Mouse (Mus musculus): Measurements from ENCODE around the gene Taf12.

The Taf12 gene

DNA sequence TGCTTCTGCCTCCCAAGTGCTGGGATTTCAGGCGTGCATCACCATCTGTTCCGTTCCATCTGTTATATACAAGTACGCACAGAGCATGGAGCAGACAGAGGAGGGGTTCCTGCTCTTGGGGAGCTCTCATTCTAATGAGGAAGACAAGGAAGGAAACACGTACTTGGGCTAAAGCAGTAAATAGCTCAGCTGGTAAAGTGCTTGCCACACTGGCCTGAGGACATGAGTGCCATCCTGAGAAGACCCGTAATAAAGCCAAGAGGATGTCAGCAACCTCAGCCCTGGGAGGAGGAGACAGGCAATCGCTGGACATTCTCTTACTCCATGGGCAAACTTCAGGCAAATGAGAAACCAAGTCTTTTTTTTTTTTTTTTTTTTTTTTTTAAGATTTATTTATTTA is 31.8 kb downstream of the Taf12 start:
- in situ Hi-C loops (cut with MboI; ENCODE audit: low pct_unique_long_range_greater_than_20kb in 1 of 2, low sequenced_read_pairs in 2 of 2, unreplicated experiment in 1 of 2), result no loop called here

DNA sequence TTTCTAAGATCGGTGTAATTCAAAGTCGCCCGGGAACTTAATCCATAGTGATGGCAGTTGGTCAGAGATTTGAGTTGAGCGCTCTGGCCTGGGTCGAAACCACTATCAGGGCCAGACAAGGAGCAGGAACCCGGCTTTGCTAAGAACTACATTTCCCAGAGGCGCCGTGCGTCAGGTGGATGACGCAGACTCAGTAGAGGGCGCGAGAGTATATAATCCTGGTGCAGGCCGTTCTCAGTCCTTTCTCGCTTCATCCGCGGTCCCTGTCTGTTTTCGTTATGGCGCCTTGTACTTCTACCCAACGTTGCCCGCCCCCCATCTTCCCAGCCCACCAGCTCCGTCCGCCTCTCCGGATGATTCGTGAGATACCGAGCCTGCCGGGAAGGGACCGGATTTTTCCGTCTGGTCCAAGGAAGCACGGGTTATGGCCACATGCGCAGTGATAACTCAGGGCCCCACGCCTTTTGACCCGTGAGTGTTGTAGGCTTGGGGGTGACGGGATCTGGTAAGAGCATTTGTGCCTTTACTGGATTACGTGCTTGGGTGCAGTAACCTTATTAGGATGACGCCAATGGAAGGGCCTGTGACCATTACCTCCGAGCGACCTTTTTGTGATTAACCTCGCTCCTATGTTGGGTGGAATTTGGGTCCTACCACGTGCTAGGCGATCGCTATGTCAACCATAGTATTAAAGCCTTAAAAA is 34.4 kb downstream of the Taf12 start:
- in situ Hi-C loops (cut with MboI; ENCODE audit: low pct_unique_long_range_greater_than_20kb in 1 of 2, low sequenced_read_pairs in 2 of 2, unreplicated experiment in 1 of 2), result no loop called here

DNA sequence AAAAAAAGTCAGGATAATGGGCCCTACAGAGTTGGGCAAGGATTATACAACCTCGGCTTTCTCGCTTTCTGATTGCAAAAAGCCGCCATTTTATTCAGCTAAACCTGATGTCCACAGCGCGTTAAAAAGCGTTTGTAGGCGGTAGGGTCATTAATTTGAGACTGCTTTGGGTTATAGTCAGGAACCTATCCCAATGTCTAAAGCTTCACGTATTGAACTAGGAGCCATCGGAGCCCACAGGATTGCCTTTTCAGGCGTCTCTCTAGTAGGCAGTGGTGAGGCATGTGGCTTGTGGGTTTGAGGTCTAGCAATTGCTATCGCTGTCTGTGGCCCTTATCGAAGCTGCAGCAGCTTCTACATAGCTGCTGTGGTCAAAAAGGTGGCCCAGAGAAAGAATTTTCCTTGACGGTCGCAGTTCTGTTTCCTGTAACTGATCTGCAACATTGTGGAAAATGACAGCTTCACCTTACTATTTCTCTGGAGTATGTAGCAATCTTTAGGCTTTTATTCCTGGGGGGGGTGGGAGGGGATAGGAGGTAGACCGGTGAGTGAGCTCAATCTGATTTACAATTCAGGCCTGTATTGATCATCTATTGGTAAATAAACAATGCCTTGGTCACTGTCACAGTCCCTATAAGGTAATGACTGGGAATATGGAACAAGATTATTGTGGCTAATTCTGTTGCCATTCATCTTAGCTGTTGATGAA is 35.1 kb downstream of the Taf12 start:
- in situ Hi-C loops (cut with MboI; ENCODE audit: low pct_unique_long_range_greater_than_20kb in 1 of 2, low sequenced_read_pairs in 2 of 2, unreplicated experiment in 1 of 2), result no loop called here

DNA sequence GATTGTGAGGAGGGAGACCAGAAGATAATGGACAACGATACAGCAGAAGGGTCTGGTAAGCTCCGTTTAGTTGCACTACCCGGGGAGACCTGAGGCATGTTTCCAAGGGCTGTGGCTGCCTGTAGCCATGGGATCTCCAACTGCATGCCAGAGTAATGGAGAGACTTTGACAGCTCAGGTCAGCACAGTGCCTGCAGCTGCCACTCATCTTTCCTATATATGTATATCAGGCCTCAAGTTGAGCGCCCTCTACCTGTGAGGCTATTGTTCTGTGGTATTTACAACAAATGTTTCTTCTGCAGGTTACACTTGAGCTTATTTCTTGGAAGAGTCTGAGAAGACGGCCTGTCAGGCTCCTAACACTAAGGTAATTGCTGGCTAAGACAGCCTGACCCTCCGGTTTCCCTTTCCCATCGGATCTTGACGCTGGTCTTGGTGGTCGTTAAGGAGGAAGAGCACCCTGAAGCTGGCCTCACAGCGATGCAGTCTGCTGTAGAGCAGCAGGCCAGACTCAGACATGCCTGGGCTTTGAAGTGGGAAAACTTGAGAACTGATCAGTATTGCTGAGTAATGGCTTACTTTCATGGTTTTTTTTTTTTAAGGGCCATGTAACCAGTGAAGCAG is 35.8 kb downstream of the Taf12 start:
- in situ Hi-C loops (cut with MboI; ENCODE audit: low pct_unique_long_range_greater_than_20kb in 1 of 2, low sequenced_read_pairs in 2 of 2, unreplicated experiment in 1 of 2), result no loop called here

DNA sequence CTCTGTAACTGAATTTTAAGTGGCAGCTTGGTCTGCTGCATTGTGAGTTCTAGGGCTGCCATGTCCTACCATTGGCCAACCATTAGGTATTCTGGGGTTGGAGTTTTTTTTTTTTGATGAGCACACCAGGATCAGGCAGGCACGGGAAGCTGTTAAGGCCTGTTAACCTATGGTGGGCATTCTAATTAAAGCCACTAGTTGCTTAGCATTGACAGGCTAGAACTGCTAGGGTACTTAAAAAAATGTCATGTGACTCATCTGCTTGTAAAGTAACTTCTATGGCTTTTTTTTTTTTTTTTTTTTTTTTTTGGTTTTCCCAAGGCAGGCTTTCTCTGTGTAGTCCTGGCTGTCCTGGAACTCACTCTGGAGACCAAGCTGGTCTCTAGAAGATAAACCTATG is 37.0 kb downstream of the Taf12 start:
- in situ Hi-C loops (cut with MboI; ENCODE audit: low pct_unique_long_range_greater_than_20kb in 1 of 2, low sequenced_read_pairs in 2 of 2, unreplicated experiment in 1 of 2), result no loop called here

DNA sequence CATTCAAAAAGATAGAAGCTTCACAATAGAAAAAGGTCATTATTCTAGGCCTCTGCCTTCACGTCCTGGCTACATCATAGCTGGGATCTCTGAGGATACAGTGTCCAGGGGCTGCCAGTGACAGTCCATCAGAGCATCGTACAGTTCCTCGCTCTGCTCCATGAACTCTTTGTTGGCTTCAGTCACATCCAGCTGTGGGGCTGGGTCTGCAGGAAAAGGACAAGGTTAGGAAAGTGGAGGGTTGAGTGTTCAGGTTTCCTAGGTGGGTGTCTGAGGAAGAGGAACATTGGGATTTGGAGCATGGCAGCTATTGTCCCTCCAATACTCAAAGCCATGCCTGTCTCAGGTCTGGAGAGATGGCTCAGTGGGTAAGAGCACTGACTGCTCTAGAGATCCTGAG is 37.6 kb downstream of the Taf12 start:
- in situ Hi-C loops (cut with MboI; ENCODE audit: low pct_unique_long_range_greater_than_20kb in 1 of 2, low sequenced_read_pairs in 2 of 2, unreplicated experiment in 1 of 2), result no loop called here

DNA sequence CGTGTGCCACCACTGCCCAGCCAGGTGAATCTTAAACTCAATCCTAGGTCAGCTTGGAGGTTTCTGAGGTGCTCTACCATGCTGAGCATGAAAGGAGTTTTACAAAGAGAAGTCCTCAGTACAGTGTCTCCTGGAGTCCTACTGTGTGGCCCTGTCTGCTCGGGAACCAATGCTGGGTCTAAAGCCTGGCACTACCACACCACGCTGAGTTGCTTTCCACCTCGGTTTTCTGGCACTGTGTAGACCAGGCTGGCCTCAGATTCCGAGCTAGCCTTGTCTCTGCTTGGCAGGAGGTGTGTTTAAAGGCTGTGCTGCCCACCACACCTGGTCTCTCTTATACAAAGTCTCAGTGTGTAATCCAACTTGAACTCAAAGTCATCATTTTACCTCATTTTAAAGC is 38.5 kb downstream of the Taf12 start:
- in situ Hi-C loops (cut with MboI; ENCODE audit: low pct_unique_long_range_greater_than_20kb in 1 of 2, low sequenced_read_pairs in 2 of 2, unreplicated experiment in 1 of 2), result no loop called here

DNA sequence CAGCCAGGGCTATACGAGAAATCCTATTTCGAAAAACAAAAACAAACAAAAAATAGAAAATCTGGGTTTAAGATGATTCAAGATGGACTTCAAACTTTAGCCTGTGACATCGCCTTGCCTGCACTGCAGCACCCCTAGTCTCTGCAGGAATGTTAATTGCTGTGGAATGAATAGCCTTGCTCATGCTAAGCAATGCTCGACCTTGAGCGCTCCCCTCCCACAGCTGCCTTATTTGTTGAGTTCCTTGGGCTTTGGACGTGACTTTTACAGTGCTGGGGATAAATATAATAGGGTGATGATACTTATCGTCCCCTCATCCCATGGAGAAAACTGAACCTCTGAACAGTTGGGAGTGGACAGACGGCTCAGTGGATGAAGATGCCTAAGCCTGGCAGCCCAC is 41.5 kb downstream of the Taf12 start:
- in situ Hi-C loops (cut with MboI; ENCODE audit: low pct_unique_long_range_greater_than_20kb in 1 of 2, low sequenced_read_pairs in 2 of 2, unreplicated experiment in 1 of 2), result no loop called here

DNA sequence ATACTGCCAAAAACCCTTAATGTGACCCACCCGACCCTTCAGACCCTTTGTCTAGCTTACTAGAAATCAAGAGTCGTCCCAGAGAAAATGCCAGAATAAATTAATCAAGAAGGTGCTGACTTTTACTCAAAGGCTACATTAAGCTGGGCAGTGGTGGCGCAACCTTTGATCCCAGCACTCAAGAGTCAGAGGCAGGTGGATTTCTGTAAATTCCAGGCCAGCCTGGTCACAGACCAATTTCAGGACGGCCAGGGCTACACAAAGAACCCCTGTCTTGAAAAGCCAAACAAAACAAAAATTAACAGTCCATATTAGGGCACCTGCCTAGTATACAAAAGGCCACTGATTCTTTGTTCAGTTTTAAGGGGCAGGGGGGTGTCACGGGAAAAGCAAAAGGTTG is 52.3 kb downstream of the Taf12 start:
- in situ Hi-C loops (cut with MboI; ENCODE audit: low pct_unique_long_range_greater_than_20kb in 1 of 2, low sequenced_read_pairs in 2 of 2, unreplicated experiment in 1 of 2), result no loop called here

DNA sequence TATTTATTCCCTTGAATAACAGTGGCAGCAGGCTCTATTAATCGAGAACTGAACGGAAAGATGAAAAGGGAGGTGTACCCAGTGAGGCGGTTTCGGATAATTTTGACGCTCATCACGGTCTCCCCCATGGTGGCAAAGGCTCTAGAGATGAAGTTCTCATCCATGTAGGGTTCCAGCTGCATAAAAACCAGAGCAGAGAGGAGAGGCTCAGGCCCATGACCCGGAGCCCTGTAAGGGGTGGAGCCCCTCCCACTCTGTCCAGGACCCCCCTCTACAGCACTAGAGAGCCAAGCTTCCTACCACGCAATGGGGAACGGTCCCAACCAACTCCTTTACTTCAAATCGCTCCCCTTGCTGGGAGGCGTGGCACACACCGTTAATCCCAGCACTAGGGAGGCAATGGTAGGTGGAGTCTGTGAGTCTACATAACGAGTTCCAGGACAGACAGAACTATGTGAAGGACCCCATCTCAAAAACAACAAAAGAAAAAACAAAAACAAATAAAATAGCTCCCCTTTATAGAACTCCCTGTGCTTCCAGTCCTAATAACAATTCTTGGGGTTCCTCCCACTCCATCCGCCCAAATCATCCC is 54.3 kb downstream of the Taf12 start:
- in situ Hi-C loops (cut with MboI; ENCODE audit: low pct_unique_long_range_greater_than_20kb in 1 of 2, low sequenced_read_pairs in 2 of 2, unreplicated experiment in 1 of 2), result no loop called here

DNA sequence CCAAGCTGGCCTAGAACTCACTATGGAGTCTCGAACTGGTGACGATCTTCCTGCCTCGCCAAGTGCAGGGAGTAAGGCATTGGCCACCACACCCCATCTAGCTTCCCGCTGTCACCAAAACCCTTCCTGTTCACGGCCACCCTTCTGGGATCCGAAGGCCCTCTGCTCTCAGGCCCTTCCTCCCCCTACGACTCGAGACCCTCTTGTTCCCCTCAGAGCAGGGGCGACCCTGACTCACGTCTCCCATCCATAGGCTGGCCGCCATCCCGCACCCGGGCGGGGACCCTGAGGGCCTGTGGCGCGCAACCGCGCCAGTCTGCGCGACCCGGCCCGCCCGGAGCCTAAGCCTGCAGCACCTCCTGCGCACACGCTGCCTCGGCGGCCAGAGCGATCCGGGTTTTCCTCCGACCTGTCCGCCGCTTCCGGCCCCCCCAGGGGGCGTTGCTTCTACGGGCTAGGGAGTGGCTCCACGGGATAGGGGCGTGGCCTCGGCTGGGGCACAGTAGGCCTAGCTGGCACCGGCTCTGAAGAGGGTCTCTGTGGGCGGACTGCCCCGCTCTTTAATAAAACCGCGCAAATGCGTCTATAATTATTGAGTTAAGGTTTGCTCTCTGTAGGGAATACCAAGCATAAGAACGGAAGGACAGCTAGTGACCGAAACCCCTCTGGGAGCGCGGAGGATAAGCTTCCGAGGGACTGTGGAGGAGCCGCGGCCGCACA is 55.1 kb downstream of the Taf12 start, which contains the start of gene Trnau1ap:
TSS of gene Trnau1ap (minus strand) at position 424 of the 720 bp plus-strand sequence.
- in situ Hi-C loops (cut with MboI; ENCODE audit: low pct_unique_long_range_greater_than_20kb in 1 of 2, low sequenced_read_pairs in 2 of 2, unreplicated experiment in 1 of 2), result no loop called here

DNA sequence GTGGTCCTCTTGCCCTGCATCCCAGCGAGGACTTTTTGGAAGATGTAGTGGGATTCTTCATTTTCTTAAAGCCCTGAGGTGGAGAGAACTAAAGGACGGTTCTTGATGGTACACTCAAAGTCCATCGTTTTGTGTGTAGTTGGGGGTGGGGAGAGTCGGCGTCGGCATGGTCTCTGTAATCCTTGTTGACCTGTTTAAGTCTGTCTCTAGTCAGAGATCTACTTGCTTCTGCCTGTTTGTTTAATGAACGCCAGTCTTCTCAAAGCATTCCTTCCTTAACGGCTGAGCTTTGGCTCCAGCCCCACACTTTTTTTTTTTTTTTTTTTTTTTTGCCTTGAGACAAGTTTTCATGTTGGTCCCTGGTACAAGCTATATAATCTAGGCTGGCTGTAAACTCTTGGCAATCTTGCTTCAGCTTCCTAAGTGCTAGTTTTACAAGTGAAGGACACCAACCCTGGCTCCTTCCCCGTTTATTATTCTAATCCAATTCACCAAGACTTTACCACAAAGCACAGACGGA is 55.7 kb downstream of the Taf12 start:
- in situ Hi-C loops (cut with MboI; ENCODE audit: low pct_unique_long_range_greater_than_20kb in 1 of 2, low sequenced_read_pairs in 2 of 2, unreplicated experiment in 1 of 2), result no loop called here

DNA sequence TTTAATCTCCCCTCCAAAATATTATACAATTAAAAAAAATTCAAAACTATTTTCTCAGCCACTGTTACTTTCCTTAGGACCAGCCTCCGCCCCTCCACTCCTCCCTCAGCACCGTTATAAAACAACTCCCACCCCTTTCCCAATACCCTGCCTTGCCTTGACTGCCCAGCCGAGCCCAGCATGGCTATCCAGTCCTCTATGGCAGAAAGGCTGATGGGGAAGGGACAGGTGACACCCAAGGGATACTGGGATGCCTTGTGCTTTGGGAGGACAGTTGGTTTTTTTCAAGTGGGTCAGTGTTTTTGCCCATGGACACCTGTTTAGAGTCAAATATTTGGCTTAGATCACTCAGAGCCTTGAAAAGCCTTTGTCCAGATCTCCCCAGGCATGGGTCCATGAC is 57.8 kb downstream of the Taf12 start:
- in situ Hi-C loops (cut with MboI; ENCODE audit: low pct_unique_long_range_greater_than_20kb in 1 of 2, low sequenced_read_pairs in 2 of 2, unreplicated experiment in 1 of 2), result no loop called here

DNA sequence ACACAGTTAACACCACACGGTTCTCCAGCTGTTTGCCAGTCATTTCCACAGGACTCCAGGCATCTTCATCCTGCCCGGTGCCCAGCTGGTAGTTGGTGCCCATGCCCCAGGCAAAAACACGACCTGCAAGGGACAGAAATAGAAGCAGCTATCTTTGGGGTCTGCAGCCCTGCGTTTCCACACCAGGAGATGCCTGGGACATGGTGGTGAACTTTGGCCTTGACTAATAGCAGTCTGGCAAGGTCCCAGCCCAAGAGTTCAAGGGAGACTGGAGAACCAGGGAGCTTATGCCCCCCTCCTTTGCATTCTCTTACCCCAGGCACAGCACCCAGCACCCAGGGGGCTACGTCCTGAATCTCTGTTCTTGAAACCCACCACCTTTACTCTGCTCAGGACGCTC is 58.7 kb downstream of the Taf12 start:
- in situ Hi-C loops (cut with MboI; ENCODE audit: low pct_unique_long_range_greater_than_20kb in 1 of 2, low sequenced_read_pairs in 2 of 2, unreplicated experiment in 1 of 2), result no loop called here

DNA sequence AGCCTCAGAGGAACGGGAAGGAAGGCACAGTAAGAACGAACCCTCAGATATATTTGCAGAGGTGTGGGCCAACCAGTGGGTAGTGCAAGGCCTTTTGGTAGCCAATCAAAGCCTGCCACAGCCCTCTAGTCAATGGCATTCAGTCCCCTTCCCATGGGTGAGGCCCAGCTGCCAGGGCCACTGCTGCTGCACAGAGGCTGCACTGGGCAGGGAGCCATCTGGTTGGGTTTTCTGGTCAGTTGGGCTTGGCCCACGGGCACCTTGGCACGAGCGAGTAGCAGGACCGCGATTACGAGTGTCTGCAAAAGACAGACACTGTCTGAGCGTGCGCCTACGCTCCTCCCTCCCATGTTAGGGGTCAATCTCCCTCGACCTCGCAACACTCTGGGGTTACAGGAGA is 64.8 kb downstream of the Taf12 start:
- in situ Hi-C loops (cut with MboI; ENCODE audit: low pct_unique_long_range_greater_than_20kb in 1 of 2, low sequenced_read_pairs in 2 of 2, unreplicated experiment in 1 of 2), result no loop called here

DNA sequence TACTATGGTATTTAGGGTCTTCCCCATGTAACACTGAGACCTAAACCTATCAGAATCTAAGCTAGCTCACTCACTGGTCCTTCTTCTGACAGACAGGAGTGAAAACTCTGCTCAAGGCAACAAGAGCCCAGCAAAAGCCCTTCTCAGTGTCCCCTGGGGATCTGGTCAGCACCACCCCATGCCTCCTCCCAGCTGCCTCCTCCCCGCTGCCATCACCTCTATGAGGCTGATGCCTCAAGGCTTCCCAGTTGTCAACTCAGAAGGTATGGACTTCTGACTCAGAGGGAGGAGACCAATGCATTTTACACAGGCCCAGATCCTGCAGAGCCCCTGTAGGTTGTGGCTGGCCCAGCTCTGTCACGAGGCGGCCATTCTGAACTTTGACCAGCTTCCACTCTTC is 67.3 kb downstream of the Taf12 start:
- in situ Hi-C loops (cut with MboI; ENCODE audit: low pct_unique_long_range_greater_than_20kb in 1 of 2, low sequenced_read_pairs in 2 of 2, unreplicated experiment in 1 of 2), result no loop called here

DNA sequence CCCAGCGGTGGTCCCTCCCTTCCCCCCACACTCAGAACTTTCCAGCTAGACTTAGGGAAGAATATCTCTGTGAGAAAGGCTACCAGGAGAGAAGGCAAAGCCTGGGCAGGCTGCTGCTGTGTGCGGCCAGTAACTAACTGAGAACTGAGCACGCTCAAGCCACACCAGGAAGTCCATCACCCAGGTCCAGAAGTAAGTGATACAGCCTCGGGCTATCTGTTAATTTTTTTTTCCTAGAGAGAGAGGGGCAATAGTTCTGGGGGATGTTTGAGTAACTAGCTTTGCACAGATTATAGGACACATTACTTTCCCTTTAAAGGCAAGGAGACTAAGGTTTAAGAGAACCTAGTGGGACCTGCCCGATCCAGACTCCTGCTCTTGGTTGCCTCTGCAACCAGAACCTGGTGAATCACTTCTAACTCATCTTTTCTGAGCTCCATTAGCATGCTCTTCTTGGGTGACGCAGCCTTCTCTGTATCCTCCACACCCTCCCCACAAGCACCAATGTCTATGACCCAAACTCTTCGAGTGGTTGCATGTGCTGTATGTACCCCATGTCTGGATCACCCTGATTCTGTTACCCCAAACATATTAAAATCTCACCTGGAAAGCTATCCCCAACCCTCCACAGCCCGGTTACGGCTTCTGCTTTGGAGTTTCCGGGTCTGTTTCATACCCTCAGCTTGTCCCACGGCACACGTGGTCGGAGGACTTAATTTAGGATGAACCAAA is 70.4 kb downstream of the Taf12 start:
- in situ Hi-C loops (cut with MboI; ENCODE audit: low pct_unique_long_range_greater_than_20kb in 1 of 2, low sequenced_read_pairs in 2 of 2, unreplicated experiment in 1 of 2), result no loop called here
